Mouse (Mus musculus) megakaryocyte-erythroid progenitor cell, adult 5-6 weeks (primary cell): ENCODE data around the gene Usp12. TPM values are rescaled to one million over a fixed set of nuclear protein-coding genes. Genes with fewer than 3 reads are reported as not detected.
"Not testable (repeated sequence)": the region's sequence is repeated elsewhere in the genome, so short reads cannot be mapped to it uniquely, and the experiment has no call there.

Experiments used
- ATAC-seq: replicated peaks from 2 replicates; pipeline ENCODE4 v1.8.0; 2016; ENCODE audit warnings: mild to moderate bottlenecking, inconsistent platforms; ENCODE audit not compliant: severe bottlenecking, poor library complexity, low FRiP score, low TSS enrichment
- total RNA-seq, 2 experiments: library from RNA; stranded (forward) in 1 of 2; stranded (reverse) in 1 of 2; fragments of 200-1000, 215-1000 nt in 1 of 2; fragments of >200 nt in 1 of 2; fragmentation: Nextera tagmentation in 1 of 2; gene quantifications; 2 replicates each; pipeline ENCODE4 v1.2.3; 2014 to 2017

Gene Usp12
- total RNA-seq, 2 experiments from 2014 or later, result 7.2 to 14.1 TPM

- no peak for ATAC-seq
Measured at GRCm38 (mm10) chr5:146757316-146757715, 37.5 kb downstream of the Usp12 start.

- ATAC-seq, result no peak
Measured at GRCm38 (mm10) chr5:146753181-146753580, 41.6 kb downstream of the Usp12 start.

GRCm38 (mm10) chr5:146750958-146751357, 43.8 kb downstream of the Usp12 start:
- ATAC-seq, result no peak

- ATAC-seq, result no peak
Measured at GRCm38 (mm10) chr5:146750273-146750672, 44.5 kb downstream of the Usp12 start.

- no peak for ATAC-seq
Measured at GRCm38 (mm10) chr5:146749857-146750256, 44.9 kb downstream of the Usp12 start.

GRCm38 (mm10) chr5:146736970-146737495, 57.8 kb downstream of the Usp12 start:
- ATAC-seq, result no peak

GRCm38 (mm10) chr5:146736348-146736747, 58.5 kb downstream of the Usp12 start:
- no peak for ATAC-seq

GRCm38 (mm10) chr5:146735054-146735453, 59.8 kb downstream of the Usp12 start:
- ATAC-seq, result not testable (repeated sequence)

GRCm38 (mm10) chr5:146733888-146734640, 60.7 kb downstream of the Usp12 start:
- no peak; the same call in 1 of the 2 replicates for ATAC-seq

- ATAC-seq, result no peak
Measured at GRCm38 (mm10) chr5:146733372-146733771, 61.4 kb downstream of the Usp12 start.

- no peak for ATAC-seq
Measured at GRCm38 (mm10) chr5:146727006-146727405, 67.8 kb downstream of the Usp12 start.

GRCm38 (mm10) chr5:146724956-146725355, 69.8 kb downstream of the Usp12 start:
- no peak for ATAC-seq

- no peak for ATAC-seq
Measured at GRCm38 (mm10) chr5:146723452-146723851, 71.4 kb downstream of the Usp12 start.

- no peak for ATAC-seq
Measured at GRCm38 (mm10) chr5:146722226-146722625, 72.6 kb downstream of the Usp12 start.

GRCm38 (mm10) chr5:146719584-146720356, 75.0 kb downstream of the Usp12 start:
- no peak for ATAC-seq

- no peak for ATAC-seq
Measured at GRCm38 (mm10) chr5:146713836-146714235, 81.0 kb downstream of the Usp12 start.

GRCm38 (mm10) chr5:146713088-146713487, 81.7 kb downstream of the Usp12 start:
- ATAC-seq, result no peak

GRCm38 (mm10) chr5:146712282-146712918, 82.4 kb downstream of the Usp12 start:
- ATAC-seq, result no peak

- no peak for ATAC-seq
Measured at GRCm38 (mm10) chr5:146709361-146709760, 85.4 kb downstream of the Usp12 start.

- peak; percentile 50 for ATAC-seq
Measured at GRCm38 (mm10) chr5:146705815-146706408, 88.9 kb downstream of the Usp12 start.
